In the genomic region with DNA sequence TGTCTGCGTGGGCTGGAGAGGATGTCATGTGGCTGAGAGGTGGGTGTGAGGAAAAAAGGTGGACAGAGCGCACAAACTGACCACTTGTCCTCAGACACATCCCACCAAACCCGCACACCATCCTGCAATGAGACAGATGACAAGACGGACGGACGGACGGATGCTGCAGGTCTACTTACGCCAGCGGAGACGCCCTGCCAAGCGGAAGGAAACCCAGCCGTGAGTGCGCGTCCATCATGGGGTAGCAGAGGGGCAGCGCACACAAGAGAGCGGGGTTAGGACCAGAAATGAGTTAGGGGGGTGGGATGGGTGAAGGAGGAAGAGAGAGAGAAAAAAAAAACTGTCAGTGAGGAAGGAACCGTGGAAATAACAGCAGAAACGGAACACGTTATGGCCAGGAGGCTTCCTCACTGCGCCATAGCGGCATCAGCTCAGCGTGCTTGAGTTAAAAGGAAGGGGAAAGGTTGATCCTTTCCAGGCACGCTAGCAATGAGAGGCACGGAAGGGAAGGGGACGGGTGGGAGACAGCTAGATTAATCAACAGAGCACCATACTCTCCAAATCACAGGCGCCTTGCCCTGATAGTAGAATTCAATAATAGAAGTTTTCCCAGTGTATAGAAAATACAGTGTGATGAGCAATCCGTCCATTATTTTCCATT, we compare ENCODE assay signal across 9 mouse cellular contexts. TPM values are rescaled to one million over a fixed set of nuclear protein-coding genes. Genes with fewer than 3 reads are reported as not detected.
DNase-seq lines count a peak whose midpoint lies in the region; ATAC-seq and TF ChIP-seq lines count a peak whose summit lies in the region.
"Had no signal": no experiment of that assay in that cellular context is flagged by ENCODE, and none has a peak within 500 bp of the region (broad histone marks: within the 10 kb centered on the region; RNA-seq: fewer than 3 reads in every experiment).

No protein-coding gene starts in this region.

- ATAC-seq in hindbrain, embryonic 11.5 days (ENCODE audit: low FRiP score): no peak
- no peak for ATAC-seq in midbrain, embryonic 14.5 days (ENCODE audit: low FRiP score, low TSS enrichment)

- no peak for TF ChIP-seq POLR2A in kidney, adult 2 months (IDR thresholded peaks at IDR 0.05; ENCODE audit: low read depth, low read length)
- TF ChIP-seq POLR2A in cortical plate, adult 2 months (IDR thresholded peaks at IDR 0.05; ENCODE audit: extremely low read depth, insufficient read depth, low read length): no peak

- H3K4me3 ChIP-seq in kidney, adult 2 months (ENCODE audit: insufficient read depth, low read depth, low read length): peak overlapping the region; percentile 28; the same call in 1 of the 2 replicates
- peak overlapping the region; percentile 56 for H3K4me3 ChIP-seq in cortical plate, adult 2 months (ENCODE audit: insufficient read depth, low read length)
- H3K4me3 ChIP-seq in hindbrain, embryonic 11.5 days (ENCODE audit: low read depth, low read length): peak overlapping the region; percentile 17; the same call in 1 of the 2 replicates
- H3K4me3 ChIP-seq in midbrain, embryonic 14.5 days (replicated peaks; ENCODE audit: low read depth, low read length): peak overlapping the region; percentile 29

- H3K27ac ChIP-seq in kidney, adult 2 months (ENCODE audit: insufficient read depth, low read depth, low read length): no peak overlapping the region
- no peak overlapping the region for H3K27ac ChIP-seq in cortical plate, adult 2 months (ENCODE audit: insufficient read depth, low read length)
- no peak overlapping the region for H3K27ac ChIP-seq in hindbrain, embryonic 11.5 days (ENCODE audit: low read depth, low read length)
- no peak overlapping the region for H3K27ac ChIP-seq in midbrain, embryonic 14.5 days (replicated peaks; ENCODE audit: low read depth, low read length)
- H3K27ac ChIP-seq: liver, embryonic 14.5 days had no signal

- H3K36me3 ChIP-seq in kidney, adult 2 months (ENCODE audit: control insufficient read depth, insufficient read depth, low read length): no peaks in the 10 kb centered on the region
- no peaks in the 10 kb centered on the region for H3K36me3 ChIP-seq in hindbrain, embryonic 11.5 days (ENCODE audit: control insufficient read depth, insufficient read depth, low read length)
- H3K36me3 ChIP-seq in midbrain, embryonic 14.5 days (ENCODE audit: control insufficient read depth, insufficient read depth, low read length): no peaks in the 10 kb centered on the region

- H3K4me2 ChIP-seq in hindbrain, embryonic 11.5 days (replicated peaks; ENCODE audit: low read depth, low read length): peak overlapping the region; percentile 41
- peak overlapping the region; percentile 66 for H3K4me2 ChIP-seq in midbrain, embryonic 14.5 days (ENCODE audit: low read length)

- H3K27me3 ChIP-seq in kidney, adult 2 months (replicated peaks; ENCODE audit: control insufficient read depth, insufficient read depth, low read length): no peaks in the 10 kb centered on the region
- no peaks in the 10 kb centered on the region for H3K27me3 ChIP-seq in hindbrain, embryonic 11.5 days (ENCODE audit: control insufficient read depth, insufficient read depth, low read length)
- H3K27me3 ChIP-seq in midbrain, embryonic 14.5 days (ENCODE audit: control insufficient read depth, insufficient read depth, low read length): no peaks in the 10 kb centered on the region

- no peak overlapping the region; the same call in 1 of the 2 replicates for H3K9ac ChIP-seq in hindbrain, embryonic 11.5 days (ENCODE audit: low read depth, low read length)
- peak overlapping the region; percentile 30; the same call in 1 of the 2 replicates for H3K9ac ChIP-seq in midbrain, embryonic 14.5 days (replicated peaks; ENCODE audit: low read length)
- H3K9ac ChIP-seq: liver, embryonic 14.5 days had no signal

- H3K4me1 ChIP-seq in kidney, adult 2 months (ENCODE audit: control insufficient read depth, insufficient read depth, low read length): no peaks in the 10 kb centered on the region
- H3K4me1 ChIP-seq in cortical plate, adult 2 months (ENCODE audit: control insufficient read depth, insufficient read depth, low read length): no peaks in the 10 kb centered on the region
- H3K4me1 ChIP-seq in hindbrain, embryonic 11.5 days (replicated peaks; ENCODE audit: control insufficient read depth, insufficient read depth, low read length): no peaks in the 10 kb centered on the region
- 0 out of 2 replicates have a peak, but pooled peaks cover 3% of the 10 kb centered on the region for H3K4me1 ChIP-seq in midbrain, embryonic 14.5 days (ENCODE audit: control insufficient read depth, insufficient read depth, low read length)

- no peak for TF ChIP-seq CTCF in kidney, adult 2 months (conservative IDR thresholded peaks at IDR 0.05; ENCODE audit: insufficient read depth, insufficient read length, low read depth, low read length)
- TF ChIP-seq CTCF in cortical plate, adult 2 months (IDR thresholded peaks at IDR 0.05; ENCODE audit: extremely low read depth, insufficient read depth, low read length): no peak

- no peaks in the 10 kb centered on the region for H3K9me3 ChIP-seq in hindbrain, embryonic 11.5 days (ENCODE audit: control insufficient read depth, low read length)
- no peaks in the 10 kb centered on the region for H3K9me3 ChIP-seq in midbrain, embryonic 14.5 days (ENCODE audit: control insufficient read depth, low read length)

- no peak for DNase-seq in kidney, adult 2 months
- no peak for DNase-seq in kidney, postnatal 14 days
- DNase-seq in hindbrain, embryonic 11.5 days (ENCODE audit: low spot score): peak; percentile 20
- peak; percentile 37 for DNase-seq in midbrain, embryonic 14.5 days
- no peak for DNase-seq in adrenal gland, adult 2 months
- no peak for DNase-seq in ovary, postnatal 36 days (ENCODE audit: low spot score)
- no peak for DNase-seq in layer of hippocampus, adult 11-12 months (ENCODE audit: low spot score)

- WGBS in kidney, adult 2 months: 36% methylated on average over 27 of the region's 27 CpGs
- 35% methylated on average over 27 of the region's 27 CpGs for WGBS in hindbrain, embryonic 11.5 days
- WGBS in midbrain, embryonic 14.5 days: 38% methylated on average over 27 of the region's 27 CpGs

RNA-seq across cellular contexts. Expression of a gene that starts 18.8 kb away (rescaled TPM):
- 1.9 and 26.0 TPM in 2 replicates for polyA plus RNA-seq in kidney, adult 2 months (2012; rRNA removed)
- polyA plus RNA-seq in cortical plate, adult 2 months (2012; rRNA removed): 5.4 and 6.1 TPM in 2 replicates
- polyA plus RNA-seq in hindbrain, embryonic 11.5 days (2014; fragmentation: Nextera tagmentation; extraction: Ambion mirVana): 0.28 and 0.29 TPM in 2 replicates
- 0.50 and 0.76 TPM in 2 replicates for polyA plus RNA-seq in midbrain, embryonic 14.5 days (2014; fragmentation: Nextera tagmentation; extraction: Ambion mirVana)
- under 1 TPM; 0.58 to 0.76 TPM for total RNA-seq in adrenal gland, adult 2 months (2021)
- 0.79 and 1.4 TPM in 2 replicates for polyA plus RNA-seq in adrenal gland, adult 2 months (2012; rRNA removed)

RNA-seq across cellular contexts. Expression of a gene that starts 30.3 kb away (rescaled TPM):
- polyA plus RNA-seq in kidney, adult 2 months (2012; rRNA removed): 0.10 TPM in 1 of 2 replicates, not detected in the other
- 0.04 TPM in 1 of 2 replicates, not detected in the other for polyA plus RNA-seq in cortical plate, adult 2 months (2012; rRNA removed)
- not detected in 2 replicates for polyA plus RNA-seq in hindbrain, embryonic 11.5 days (2014; fragmentation: Nextera tagmentation; extraction: Ambion mirVana)
- polyA plus RNA-seq in midbrain, embryonic 14.5 days (2014; fragmentation: Nextera tagmentation; extraction: Ambion mirVana): not detected in 2 replicates
- under 1 TPM in 1 of 2 experiments, not detected in 1; 0.26 TPM for total RNA-seq in adrenal gland, adult 2 months (2021)
- 0.26 TPM in 1 of 2 replicates, not detected in the other for polyA plus RNA-seq in adrenal gland, adult 2 months (2012; rRNA removed)
- polyA plus RNA-seq: liver, embryonic 14.5 days had no signal

RNA-seq across cellular contexts. Expression of a gene that starts 47.1 kb away (rescaled TPM):
- polyA plus RNA-seq in kidney, adult 2 months (2012; rRNA removed): not detected in 2 replicates
- polyA plus RNA-seq in cortical plate, adult 2 months (2012; rRNA removed): not detected in 2 replicates
- polyA plus RNA-seq in hindbrain, embryonic 11.5 days (2014; fragmentation: Nextera tagmentation; extraction: Ambion mirVana): not detected in 2 replicates
- polyA plus RNA-seq in midbrain, embryonic 14.5 days (2014; fragmentation: Nextera tagmentation; extraction: Ambion mirVana): not detected in 2 replicates
- total RNA-seq in adrenal gland, adult 2 months (2021): not detected
- polyA plus RNA-seq in adrenal gland, adult 2 months (2012; rRNA removed): not detected in 2 replicates
- polyA plus RNA-seq: liver, embryonic 14.5 days had no signal

Comparison
In these comparisons a context has a peak if more than half of its experiments do, and no peak if none do; other contexts are left out.
1. DNase-seq: peak in hindbrain, embryonic 11.5 days (single experiment) and midbrain, embryonic 14.5 days (single experiment); none in kidney, adult 2 months (single experiment), kidney, postnatal 14 days (single experiment), adrenal gland, adult 2 months (single experiment), ovary, postnatal 36 days (single experiment) and layer of hippocampus, adult 11-12 months (single experiment).
2. Peak in every context shown above with its lines, with median percentiles within 50 percentile points of each other: H3K4me3 ChIP-seq.